Mouse (Mus musculus) liver, postnatal 0 days (tissue): ENCODE measurements around the gene C330021F23Rik. TPM values are rescaled to one million over a fixed set of nuclear protein-coding genes. Genes with fewer than 3 reads are reported as not detected.

Source experiments
- ATAC-seq: fragments of 200-750 bp; cut with Nextera tagmentation; 2 replicates; pipeline ENCODE4 v1.8.0; 2017; ENCODE audit warnings: mild to moderate bottlenecking, moderate library complexity
- DNase-seq: peaks from one replicate; pipeline ENCODE4 v3.0.0-alpha.2; 2016
- H3K27ac ChIP-seq: fragments of 300-500 bp; sonication (generic); 2 replicates; pipeline ENCODE4 v1.5.1; 2014; ENCODE audit warnings: antibody characterized with exemption, moderate library complexity, mild to moderate bottlenecking, low read depth
- H3K27me3 ChIP-seq: fragments of 300-500 bp; sonication (generic); 2 replicates; pipeline ENCODE4 v1.6.1; 2014; ENCODE audit warnings: low read length, control low read depth, mixed read lengths; ENCODE audit not compliant: insufficient read depth
- H3K36me3 ChIP-seq: fragments of 300-500 bp; sonication (generic); replicated peaks from 2 replicates; pipeline ENCODE4 v1.6.1; 2014; ENCODE audit warnings: mild to moderate bottlenecking, control low read depth, low read length, moderate library complexity, mixed read lengths; ENCODE audit not compliant: insufficient read depth
- H3K4me1 ChIP-seq: fragments of 300-500 bp; sonication (generic); 2 replicates; pipeline ENCODE4 v1.6.1; 2014; ENCODE audit warnings: antibody characterized with exemption, mild to moderate bottlenecking, control low read depth; ENCODE audit not compliant: insufficient read depth
- H3K4me2 ChIP-seq: fragments of 300-500 bp; sonication (generic); 2 replicates; pipeline ENCODE4 v1.6.1; 2014; ENCODE audit warnings: low read depth, mild to moderate bottlenecking, low read length, moderate library complexity, mixed read lengths
- H3K4me3 ChIP-seq: fragments of 300-500 bp; sonication (generic); 2 replicates; pipeline ENCODE4 v1.5.1; 2014; ENCODE audit warnings: low read depth, low read length
- H3K9ac ChIP-seq: fragments of 300-500 bp; sonication (generic); replicated peaks from 2 replicates; pipeline ENCODE4 v1.6.1; 2014; ENCODE audit warnings: mild to moderate bottlenecking, moderate library complexity
- H3K9me3 ChIP-seq: fragments of 300-500 bp; sonication (generic); 2 replicates; pipeline ENCODE4 v1.6.1; 2016; ENCODE audit warnings: mild to moderate bottlenecking, control low read depth, low read length, mixed read lengths
- CTCF ChIP-seq: sonication (generic); IDR thresholded peaks from 2 replicates; pipeline ENCODE4 v1.5.1; 2016; ENCODE audit warnings: antibody characterized with exemption, low read depth
- EP300 ChIP-seq: IDR thresholded peaks from 2 replicates; pipeline ENCODE4 v1.6.1; 2016; ENCODE audit warnings: antibody characterized with exemption, low read depth, mild to moderate bottlenecking
- WGBS: fragments of 180-500 bp; shearing (Covaris S2); extraction: QIAGEN DNeasy Blood & Tissue Kit; methylation state at CpG from one replicate; pipeline ENCODE4 v1.1.7; 2014; ENCODE audit not compliant: insufficient replicate concordance; 5-methylcytosine and 5-hydroxymethylcytosine counted together
- polyA plus RNA-seq: library from polyadenylated mRNA; unstranded; fragments of >200 nt; fragmentation: Nextera tagmentation; extraction: Ambion mirVana; gene quantifications from 2 replicates; pipeline ENCODE4 v1.2.1, GENCODE M21; 2015

C330021F23Rik gene
- 0.89 and 1.0 TPM in 2 replicates for polyA plus RNA-seq

- H3K4me3 ChIP-seq, result peak within 1 kb of the TSS; percentile 29
- peak; percentile 20 for DNase-seq
- H3K27me3 ChIP-seq, result no peaks in the 10 kb centered on the region
- WGBS, result 16% methylated on average over 12 of the region's 12 CpGs
- H3K4me2 ChIP-seq, result peak within 1 kb of the TSS; percentile 47
- H3K4me1 ChIP-seq, result no peaks in the 10 kb centered on the region
- TF ChIP-seq EP300 (no peak), CTCF (no peak)
- no peaks in the 10 kb centered on the region for H3K9me3 ChIP-seq
- no peaks in the 10 kb centered on the region for H3K36me3 ChIP-seq
- ATAC-seq, result peak; percentile 87
- peak within 1 kb of the TSS; percentile 55 for H3K27ac ChIP-seq
- H3K9ac ChIP-seq, result peak within 1 kb of the TSS; percentile 30
Observed at GRCm38 (mm10) chr8:3567641-3568371, at the start of gene C330021F23Rik. Gene C330021F23Rik, plus strand, starts transcription at chr8:3567990.

GRCm38 (mm10) chr8:3522007-3522697 lies 45.6 kb upstream of the C330021F23Rik start:
- Histone ChIP-seq H3K4me3 (no peak overlapping the region), H3K27ac (peak overlapping the region; percentile 86), H3K9ac (no peak overlapping the region), H3K4me2 (peak overlapping the region; percentile 58), H3K4me1 (peaks cover 15% of the 10 kb centered on the region), H3K27me3 (no peaks in the 10 kb centered on the region), H3K36me3 (peaks cover 37% of the 10 kb centered on the region), H3K9me3 (no peaks in the 10 kb centered on the region)
- 58% methylated on average over 13 of the region's 13 CpGs for WGBS
- ATAC-seq, result peak; percentile 99
- TF ChIP-seq CTCF (no peak), EP300 (peak; percentile 95)
- peak; percentile 65 for DNase-seq

- Histone ChIP-seq H3K9me3 (no peaks in the 10 kb centered on the region), H3K27ac (no peak overlapping the region), H3K4me3 (no peak overlapping the region), H3K36me3 (peaks cover 32% of the 10 kb centered on the region), H3K4me1 (peaks cover 2% of the 10 kb centered on the region; the same call in 1 of the 2 replicates), H3K27me3 (no peaks in the 10 kb centered on the region), H3K4me2 (no peak overlapping the region), H3K9ac (no peak overlapping the region)
- WGBS, result 70% methylated on average over 5 of the region's 5 CpGs
- TF ChIP-seq EP300, result no peak
- no peak for TF ChIP-seq CTCF
- no peak for ATAC-seq
- no peak for DNase-seq
Observed at GRCm38 (mm10) chr8:3530816-3531215, 37.0 kb upstream of the C330021F23Rik start.

GRCm38 (mm10) chr8:3531936-3532335 lies 35.9 kb upstream of the C330021F23Rik start:
- peaks cover 9% of the 10 kb centered on the region for H3K4me1 ChIP-seq
- H3K9me3 ChIP-seq, result no peaks in the 10 kb centered on the region
- TF ChIP-seq CTCF (no peak), EP300 (no peak)
- no peak overlapping the region for H3K4me2 ChIP-seq
- H3K9ac ChIP-seq, result no peak overlapping the region
- H3K4me3 ChIP-seq, result no peak overlapping the region
- H3K27ac ChIP-seq, result no peak overlapping the region
- H3K27me3 ChIP-seq, result no peaks in the 10 kb centered on the region
- DNase-seq (no peak), ATAC-seq (no peak)
- 97% methylated on average over 18 of the region's 18 CpGs for WGBS
- peaks cover 25% of the 10 kb centered on the region for H3K36me3 ChIP-seq

- DNase-seq, result peak; percentile 85
- Histone ChIP-seq H3K27me3 (no peaks in the 10 kb centered on the region), H3K4me2 (peak overlapping the region; percentile 30; the same call in 1 of the 2 replicates), H3K4me3 (no peak overlapping the region), H3K9ac (no peak overlapping the region), H3K36me3 (peaks cover 48% of the 10 kb centered on the region), H3K4me1 (peaks cover 9% of the 10 kb centered on the region), H3K27ac (no peak overlapping the region), H3K9me3 (no peaks in the 10 kb centered on the region)
- TF ChIP-seq EP300 (no peak), CTCF (no peak)
- 62% methylated on average over 15 of the region's 15 CpGs for WGBS
- peak; percentile 85 for ATAC-seq
Observed at GRCm38 (mm10) chr8:3536053-3536841, 31.5 kb upstream of the C330021F23Rik start.
